Mouse (Mus musculus): ENCODE data around the gene Odf4. TPM values are rescaled to one million over a fixed set of nuclear protein-coding genes. Genes with fewer than 3 reads are reported as not detected.

Odf4 gene
- polyA plus RNA-seq, 1 experiment from 2014 or later = not detected

GRCm38 (mm10) chr11:68902367-68902766 lies 24.5 kb downstream of the Odf4 start:
- Histone ChIP-seq H3K27ac (replicated peaks) (no peak overlapping the region), H3K9me3 (replicated peaks) (no peaks in the 10 kb centered on the region), H3K4me2 (replicated peaks) (peak overlapping the region; percentile 55), H3K36me3 (peaks cover 37% of the 10 kb centered on the region), H3K9ac (peak overlapping the region; percentile 99), H3K4me3 (replicated peaks) (peak overlapping the region; percentile 94), H3K4me1 (peaks cover 23% of the 10 kb centered on the region), H3K27me3 (0 out of 2 replicates have a peak, but pooled peaks cover 3% of the 10 kb centered on the region)
- 6% methylated on average over 11 of the region's 11 CpGs for WGBS
- no peak for ATAC-seq (ENCODE audit: insufficient number of reproducible peaks, low FRiP score, low TSS enrichment, low read depth)

GRCm38 (mm10) chr11:68902047-68902364 lies 24.9 kb downstream of the Odf4 start:
- H3K4me2 ChIP-seq (replicated peaks) = peak overlapping the region; percentile 55
- H3K9ac ChIP-seq = peak overlapping the region; percentile 99
- H3K4me1 ChIP-seq = peaks cover 23% of the 10 kb centered on the region
- H3K4me3 ChIP-seq (replicated peaks) = peak overlapping the region; percentile 94
- H3K36me3 ChIP-seq = peaks cover 37% of the 10 kb centered on the region
- no peak for ATAC-seq (ENCODE audit: insufficient number of reproducible peaks, low FRiP score, low TSS enrichment, low read depth)
- WGBS = under 1% methylated on average over 10 of the region's 10 CpGs
- peak overlapping the region; percentile 95 for H3K27ac ChIP-seq (replicated peaks)
- no peaks in the 10 kb centered on the region for H3K9me3 ChIP-seq (replicated peaks)
- 0 out of 2 replicates have a peak, but pooled peaks cover 3% of the 10 kb centered on the region for H3K27me3 ChIP-seq

- Histone ChIP-seq H3K4me3 (replicated peaks) (peak within 1 kb of the TSS; percentile 94), H3K4me1 (peaks cover 19% of the 10 kb centered on the region; the same call in 1 of the 2 replicates), H3K27ac (replicated peaks) (peak within 1 kb of the TSS; percentile 95), H3K27me3 (0 out of 2 replicates have a peak, but pooled peaks cover 3% of the 10 kb centered on the region), H3K9me3 (replicated peaks) (no peaks in the 10 kb centered on the region), H3K36me3 (peaks cover 37% of the 10 kb centered on the region), H3K9ac (peak within 1 kb of the TSS; percentile 99), H3K4me2 (replicated peaks) (peak within 1 kb of the TSS; percentile 85)
- peak; percentile 83 for ATAC-seq (ENCODE audit: insufficient number of reproducible peaks, low FRiP score, low TSS enrichment, low read depth)
- WGBS = under 1% methylated on average over 52 of the region's 52 CpGs
Measured at GRCm38 (mm10) chr11:68901351-68902046, 25.4 kb downstream of the Odf4 start, which contains the start of gene Rpl26. TSS of gene Rpl26 (plus strand) at chr11:68901583.

- no peaks in the 10 kb centered on the region for H3K9me3 ChIP-seq (replicated peaks)
- 21% methylated on average over 31 of the region's 31 CpGs for WGBS
- peaks cover 16% of the 10 kb centered on the region; the same call in 1 of the 2 replicates for H3K4me1 ChIP-seq
- 0 out of 2 replicates have a peak, but pooled peaks cover 3% of the 10 kb centered on the region for H3K27me3 ChIP-seq
- peaks cover 31% of the 10 kb centered on the region for H3K36me3 ChIP-seq
- H3K4me2 ChIP-seq (replicated peaks) = peak overlapping the region; percentile 85
- H3K27ac ChIP-seq (replicated peaks) = no peak overlapping the region
- peak overlapping the region; percentile 33; the same call in 1 of the 2 replicates for H3K9ac ChIP-seq
- peak; percentile 16; the same call in 1 of the 2 replicates for ATAC-seq (ENCODE audit: insufficient number of reproducible peaks, low FRiP score, low TSS enrichment, low read depth)
- H3K4me3 ChIP-seq (replicated peaks) = peak overlapping the region; percentile 94
Measured at GRCm38 (mm10) chr11:68900519-68901350, 26.1 kb downstream of the Odf4 start.

- no peak for ATAC-seq (ENCODE audit: insufficient number of reproducible peaks, low FRiP score, low TSS enrichment, low read depth)
- H3K9me3 ChIP-seq (replicated peaks) = no peaks in the 10 kb centered on the region
- H3K9ac ChIP-seq = no peak overlapping the region
- H3K27me3 ChIP-seq = 0 out of 2 replicates have a peak, but pooled peaks cover 3% of the 10 kb centered on the region
- H3K27ac ChIP-seq (replicated peaks) = no peak overlapping the region
- peaks cover 15% of the 10 kb centered on the region; the same call in 1 of the 2 replicates for H3K4me1 ChIP-seq
- peaks cover 22% of the 10 kb centered on the region for H3K36me3 ChIP-seq
- 77% methylated on average over 8 of the region's 8 CpGs for WGBS
- H3K4me3 ChIP-seq (replicated peaks) = no peak overlapping the region
- no peak overlapping the region for H3K4me2 ChIP-seq (replicated peaks)
Measured at GRCm38 (mm10) chr11:68899815-68900214, 27.1 kb downstream of the Odf4 start.

- H3K9ac ChIP-seq = no peak overlapping the region
- 0 out of 2 replicates have a peak, but pooled peaks cover 3% of the 10 kb centered on the region for H3K27me3 ChIP-seq
- H3K27ac ChIP-seq (replicated peaks) = no peak overlapping the region
- no peaks in the 10 kb centered on the region for H3K9me3 ChIP-seq (replicated peaks)
- H3K4me2 ChIP-seq (replicated peaks) = no peak overlapping the region
- peaks cover 12% of the 10 kb centered on the region for H3K36me3 ChIP-seq
- ATAC-seq (ENCODE audit: insufficient number of reproducible peaks, low FRiP score, low TSS enrichment, low read depth) = no peak
- peaks cover 17% of the 10 kb centered on the region; the same call in 1 of the 2 replicates for H3K4me1 ChIP-seq
- WGBS = 83% methylated on average over 6 of the region's 6 CpGs
- no peak overlapping the region for H3K4me3 ChIP-seq (replicated peaks)
Measured at GRCm38 (mm10) chr11:68898790-68899189, 28.1 kb downstream of the Odf4 start.

GRCm38 (mm10) chr11:68897838-68898237 lies 29.0 kb downstream of the Odf4 start:
- no peak overlapping the region for H3K4me3 ChIP-seq (replicated peaks)
- no peak for ATAC-seq (ENCODE audit: insufficient number of reproducible peaks, low FRiP score, low TSS enrichment, low read depth)
- no peaks in the 10 kb centered on the region for H3K9me3 ChIP-seq (replicated peaks)
- peaks cover 13% of the 10 kb centered on the region; the same call in 1 of the 2 replicates for H3K4me1 ChIP-seq
- peaks cover 2% of the 10 kb centered on the region for H3K36me3 ChIP-seq
- WGBS = 70% methylated on average over 6 of the region's 6 CpGs
- no peak overlapping the region for H3K27ac ChIP-seq (replicated peaks)
- H3K4me2 ChIP-seq (replicated peaks) = no peak overlapping the region
- H3K27me3 ChIP-seq = 0 out of 2 replicates have a peak, but pooled peaks cover 3% of the 10 kb centered on the region
- H3K9ac ChIP-seq = no peak overlapping the region

GRCm38 (mm10) chr11:68897120-68897519 lies 29.8 kb downstream of the Odf4 start:
- Histone ChIP-seq H3K36me3 (no peaks in the 10 kb centered on the region), H3K27ac (replicated peaks) (no peak overlapping the region), H3K9me3 (replicated peaks) (no peaks in the 10 kb centered on the region), H3K4me3 (replicated peaks) (no peak overlapping the region), H3K27me3 (0 out of 2 replicates have a peak, but pooled peaks cover 3% of the 10 kb centered on the region), H3K4me1 (0 out of 2 replicates have a peak, but pooled peaks cover 8% of the 10 kb centered on the region), H3K9ac (no peak overlapping the region), H3K4me2 (replicated peaks) (no peak overlapping the region)
- 53% methylated on average over 4 of the region's 4 CpGs for WGBS
- ATAC-seq (ENCODE audit: insufficient number of reproducible peaks, low FRiP score, low TSS enrichment, low read depth) = no peak

- Histone ChIP-seq H3K4me2 (replicated peaks) (no peak overlapping the region), H3K9ac (no peak overlapping the region), H3K36me3 (no peaks in the 10 kb centered on the region), H3K9me3 (replicated peaks) (no peaks in the 10 kb centered on the region), H3K27ac (replicated peaks) (no peak overlapping the region), H3K27me3 (0 out of 2 replicates have a peak, but pooled peaks cover 3% of the 10 kb centered on the region), H3K4me1 (0 out of 2 replicates have a peak, but pooled peaks cover 8% of the 10 kb centered on the region), H3K4me3 (replicated peaks) (no peak overlapping the region)
- no peak for ATAC-seq (ENCODE audit: insufficient number of reproducible peaks, low FRiP score, low TSS enrichment, low read depth)
- WGBS = 92% methylated on average over 5 of the region's 5 CpGs
Measured at GRCm38 (mm10) chr11:68896247-68896646, 30.6 kb downstream of the Odf4 start.

- Histone ChIP-seq H3K9ac (no peak overlapping the region), H3K27ac (replicated peaks) (0 out of 2 replicates have a peak overlapping the region, but pooled peaks have one; percentile 17), H3K4me1 (0 out of 2 replicates have a peak, but pooled peaks cover 2% of the 10 kb centered on the region), H3K36me3 (no peaks in the 10 kb centered on the region), H3K4me2 (replicated peaks) (no peak overlapping the region), H3K9me3 (replicated peaks) (no peaks in the 10 kb centered on the region), H3K4me3 (replicated peaks) (no peak overlapping the region), H3K27me3 (no peaks in the 10 kb centered on the region)
- ATAC-seq (ENCODE audit: insufficient number of reproducible peaks, low FRiP score, low TSS enrichment, low read depth) = peak; percentile 70; the same call in 1 of the 2 replicates
- 46% methylated on average over 12 of the region's 12 CpGs for WGBS
Measured at GRCm38 (mm10) chr11:68893911-68894464, 32.9 kb downstream of the Odf4 start.
